Mouse (Mus musculus) heart, postnatal 4 days (tissue): ENCODE measurements around the gene Casq2. TPM values are rescaled to one million over a fixed set of nuclear protein-coding genes. Genes with fewer than 3 reads are reported as not detected.
A peak's percentile ranks its signal among the peaks of the same experiment; 100 is the strongest.

ENCODE experiments used
- DNase-seq: peaks from one replicate; pipeline ENCODE4 v3.0.0; 2021
- total RNA-seq, 2 experiments: library from RNA; stranded (reverse); gene quantifications; 2 replicates each; pipeline ENCODE4 v1.2.3; 2021

The Casq2 gene
- 100 to 1,000 TPM; 914 to 961 TPM for total RNA-seq

- peak; percentile 64 for DNase-seq
Measured at GRCm38 (mm10) chr3:102086283-102086682, at the start of gene Casq2. TSS of gene Casq2 (plus strand) at chr3:102086415.

DNA sequence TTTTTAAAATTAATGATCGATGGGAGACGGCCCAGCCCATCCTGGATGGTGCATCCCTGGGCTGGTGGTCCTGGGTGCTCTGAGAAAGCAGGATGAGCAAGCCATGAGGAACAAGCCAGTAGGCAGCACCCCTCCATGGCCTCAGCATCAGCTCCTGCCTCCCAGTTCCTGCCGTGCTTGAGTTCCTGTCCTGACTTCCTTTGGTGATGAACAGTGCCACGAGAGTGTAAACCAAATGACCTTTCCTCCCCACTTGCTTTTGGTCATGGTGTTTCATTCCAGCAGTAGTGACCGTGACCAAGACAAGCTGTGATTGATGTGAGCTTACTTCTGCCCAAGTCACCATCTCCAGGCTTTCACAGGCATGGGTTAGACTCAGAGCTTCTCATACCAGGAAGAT lies 48.4 kb upstream of the Casq2 start:
- no peak for DNase-seq

DNA sequence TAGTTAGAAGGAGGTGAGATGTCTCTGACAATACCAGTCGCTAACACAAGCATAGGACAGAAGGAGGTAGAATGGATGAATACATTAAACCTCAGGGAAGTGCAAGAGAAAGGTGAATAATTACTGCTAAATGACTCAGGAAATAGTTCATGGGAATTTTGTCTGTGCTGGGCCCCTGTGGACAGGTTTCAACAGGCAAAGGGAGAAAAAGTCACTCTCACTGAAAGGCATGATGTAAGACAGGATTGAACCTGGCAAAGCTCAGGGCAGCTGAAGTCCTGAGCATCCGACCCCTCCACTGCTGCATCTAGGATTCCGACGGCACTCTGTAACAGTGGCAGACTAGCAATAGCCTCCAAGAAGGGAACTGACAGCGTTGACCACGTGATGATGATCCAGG lies 47.6 kb upstream of the Casq2 start:
- DNase-seq, result no peak

DNA sequence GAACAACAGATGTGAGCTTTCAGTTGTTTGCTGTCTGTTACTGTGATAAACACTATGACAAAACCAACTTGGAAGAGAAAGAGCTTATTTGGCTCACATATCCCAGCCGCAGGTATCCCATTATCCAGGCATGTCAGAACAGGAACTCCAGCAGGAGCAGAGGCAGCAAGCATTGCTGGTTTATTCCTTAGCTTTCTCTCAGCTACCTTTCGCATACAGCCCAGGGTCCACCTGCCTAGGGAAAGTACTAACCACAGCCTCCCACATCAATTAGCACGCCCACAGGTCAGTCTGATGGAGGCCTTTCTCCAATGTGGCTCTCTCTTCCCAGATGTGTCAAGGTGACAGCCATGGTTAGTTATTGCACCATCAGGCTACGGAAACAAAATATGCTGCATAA lies 44.6 kb upstream of the Casq2 start:
- no peak for DNase-seq

GRCm38 (mm10) chr3:102045071-102045470 lies 41.1 kb upstream of the Casq2 start:
- DNase-seq, result no peak

GRCm38 (mm10) chr3:102047532-102047931 lies 38.7 kb upstream of the Casq2 start:
- DNase-seq, result no peak

- DNase-seq, result no peak
Measured at GRCm38 (mm10) chr3:102049207-102050104, 36.8 kb upstream of the Casq2 start.

DNA sequence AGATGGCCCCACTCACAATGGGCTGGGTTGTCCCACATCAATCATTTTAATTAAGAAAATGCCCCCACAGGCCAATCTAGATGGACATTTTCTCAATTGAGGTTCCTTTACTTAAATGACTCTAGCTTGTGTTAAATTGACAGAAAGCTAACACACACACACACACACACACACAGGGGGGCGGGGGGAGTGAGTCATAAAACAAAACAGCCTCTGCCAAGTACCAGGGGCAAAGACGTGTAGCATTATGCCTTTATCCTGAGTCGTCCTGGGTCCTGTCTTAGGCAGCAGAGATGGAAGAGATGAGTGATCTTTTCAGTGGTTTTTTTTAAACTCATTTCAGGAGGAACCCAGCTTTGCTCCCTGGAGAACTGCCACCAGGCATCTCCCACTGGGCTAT lies 34.2 kb upstream of the Casq2 start:
- no peak for DNase-seq

DNA sequence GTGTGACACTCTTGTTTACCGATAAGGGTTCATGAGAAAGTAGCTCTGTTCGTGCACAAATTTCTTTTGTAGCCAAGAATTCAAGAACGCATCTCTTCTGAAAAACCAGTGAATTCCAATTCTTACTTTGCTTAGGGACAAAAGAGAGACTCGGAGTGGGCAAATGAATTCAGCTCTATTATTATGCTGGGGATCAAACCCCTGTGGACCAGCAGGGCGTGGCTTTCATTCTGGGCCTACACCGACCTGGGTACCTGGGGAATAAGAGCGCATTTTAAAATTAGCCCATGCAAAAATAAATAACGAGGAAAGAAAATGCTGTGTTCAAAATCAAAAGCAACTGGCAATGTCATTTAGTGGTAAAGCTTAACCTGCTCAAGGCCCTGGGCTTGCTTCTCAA lies 32.9 kb upstream of the Casq2 start:
- no peak for DNase-seq

GRCm38 (mm10) chr3:102055878-102056277 lies 30.3 kb upstream of the Casq2 start:
- no peak for DNase-seq

- no peak for DNase-seq
Measured at GRCm38 (mm10) chr3:102060065-102060464, 26.1 kb upstream of the Casq2 start.

- peak; percentile 85 for DNase-seq
Measured at GRCm38 (mm10) chr3:102061923-102062670, 24.1 kb upstream of the Casq2 start.

- DNase-seq, result no peak
Measured at GRCm38 (mm10) chr3:102062671-102063010, 23.6 kb upstream of the Casq2 start.

GRCm38 (mm10) chr3:102063273-102064120 lies 22.7 kb upstream of the Casq2 start:
- no peak for DNase-seq

GRCm38 (mm10) chr3:102064566-102064965 lies 21.6 kb upstream of the Casq2 start:
- DNase-seq, result peak; percentile 27

- DNase-seq, result no peak
Measured at GRCm38 (mm10) chr3:102067306-102067705, 18.9 kb upstream of the Casq2 start.

DNA sequence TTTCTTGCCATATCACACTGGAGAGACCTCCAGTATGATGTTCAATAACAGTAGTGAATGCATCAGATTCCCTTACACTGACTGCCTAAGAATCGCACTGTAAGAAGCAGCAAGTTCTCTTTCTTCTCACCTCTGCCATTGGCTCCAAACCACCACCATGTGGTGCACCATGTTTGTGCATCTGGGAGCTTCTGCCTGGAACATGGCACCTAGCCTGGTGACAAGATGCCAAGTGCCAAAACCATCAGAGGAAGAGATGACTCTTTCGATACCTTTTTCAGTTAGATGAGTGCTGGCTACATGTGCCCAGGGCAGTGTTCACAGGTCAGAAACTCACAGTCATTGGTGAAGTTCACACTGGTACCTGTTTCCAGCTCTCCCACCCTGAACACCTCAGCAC lies 18.4 kb upstream of the Casq2 start:
- no peak for DNase-seq

- no peak for DNase-seq
Measured at GRCm38 (mm10) chr3:102069260-102069659, 17.0 kb upstream of the Casq2 start.

DNA sequence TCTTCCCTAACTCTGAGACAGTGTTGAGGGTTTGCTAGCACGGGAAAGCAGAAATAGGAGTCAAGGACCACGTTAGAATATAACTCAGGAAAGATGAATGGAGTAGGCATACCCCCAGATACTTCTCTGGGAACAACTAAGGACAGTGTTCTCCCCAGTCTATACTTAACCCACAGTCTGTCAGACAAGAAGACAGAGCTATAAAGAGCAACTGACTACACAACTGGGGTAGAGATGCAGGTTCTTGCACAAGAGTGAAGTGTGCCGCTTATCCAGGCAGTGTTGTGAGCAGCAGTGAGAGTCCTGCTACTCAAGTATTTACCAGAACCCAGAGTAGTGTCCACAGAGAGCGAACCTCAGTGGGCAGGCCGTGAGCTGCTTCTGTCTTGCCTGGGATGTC lies 16.5 kb upstream of the Casq2 start:
- DNase-seq, result no peak

GRCm38 (mm10) chr3:102070360-102070759 lies 15.9 kb upstream of the Casq2 start:
- no peak for DNase-seq

DNA sequence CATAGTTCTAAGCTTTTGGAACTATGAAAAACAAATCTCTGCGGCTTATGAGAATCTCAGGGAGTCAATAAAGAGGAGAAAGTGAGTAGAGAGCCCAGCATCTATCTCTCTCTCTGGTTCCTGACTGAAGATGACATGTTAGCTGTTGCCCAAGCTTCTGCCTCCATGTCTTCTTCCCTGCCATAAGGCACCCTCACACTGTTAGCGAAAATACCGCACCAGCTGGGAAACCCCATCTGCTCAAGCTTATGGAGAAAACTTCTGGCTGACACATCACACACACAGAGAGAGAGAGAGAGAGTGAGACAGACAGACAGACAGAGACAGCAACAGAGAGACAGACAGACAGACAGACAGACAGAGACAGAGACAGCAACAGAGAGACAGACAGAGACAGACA lies 15.2 kb upstream of the Casq2 start:
- no peak for DNase-seq

- DNase-seq, result no peak
Measured at GRCm38 (mm10) chr3:102079413-102079812, 6.8 kb upstream of the Casq2 start.

- DNase-seq, result peak; percentile 92
Measured at GRCm38 (mm10) chr3:102081862-102082261, 4.4 kb upstream of the Casq2 start.
